Mouse (Mus musculus): Measurements from ENCODE around the gene Dync1i1. TPM values are rescaled to one million over a fixed set of nuclear protein-coding genes. Genes with fewer than 3 reads are reported as not detected.
"Not testable (repeated sequence)": the region's sequence is repeated elsewhere in the genome, so short reads cannot be mapped to it uniquely, and the experiment has no call there.

The Dync1i1 gene
- 187 and 202 TPM in 2 replicates for polyA plus RNA-seq (2012; rRNA removed)

DNA sequence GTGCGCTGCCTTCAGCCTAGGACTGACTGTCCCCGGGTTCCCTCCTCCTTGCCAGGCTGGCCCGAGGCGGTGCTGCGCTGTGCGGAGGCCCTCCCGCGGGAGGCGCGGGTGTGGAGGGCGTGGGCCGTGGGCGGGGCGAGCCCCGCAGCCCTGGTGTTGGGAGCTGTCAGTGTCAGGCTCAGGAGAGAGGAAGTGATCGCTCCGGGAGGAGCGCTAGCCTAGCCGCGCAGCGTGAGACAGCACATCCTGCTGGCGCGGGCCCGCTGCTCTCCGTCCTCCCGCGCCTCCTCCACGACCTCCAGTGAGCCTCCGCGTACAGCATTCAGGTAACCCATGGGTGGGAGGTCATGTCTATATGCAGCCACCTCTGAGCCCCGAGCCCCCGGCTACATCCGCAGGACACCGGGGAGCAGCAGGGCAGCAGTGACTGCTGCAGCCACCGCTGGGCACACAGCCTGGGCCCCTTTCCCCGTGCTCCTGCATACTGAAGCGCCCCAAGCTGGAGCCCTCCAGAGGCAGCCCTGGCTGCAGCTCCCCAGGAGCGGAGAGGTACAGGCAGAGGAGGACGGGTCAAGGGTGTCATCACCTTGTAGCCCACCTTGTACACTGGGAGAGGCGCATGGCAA is at the start of gene Dync1i1:
Gene Dync1i1 (plus strand): TSS at position 29 of the 626 bp plus-strand sequence.
- Histone ChIP-seq H3K27ac (ENCODE audit: insufficient read depth, low read length) (peak within 1 kb of the TSS; percentile 77), H3K4me1 (ENCODE audit: control insufficient read depth, insufficient read depth, low read length) (peaks cover 5% of the 10 kb centered on the region; the same call in 1 of the 2 replicates), H3K27me3 (ENCODE audit: control insufficient read depth, insufficient read depth, low read length) (no peaks in the 10 kb centered on the region), H3K4me3 (replicated peaks; ENCODE audit: insufficient read depth, low read depth, low read length) (peak within 1 kb of the TSS; percentile 78)
- TF ChIP-seq CTCF (IDR thresholded peaks at IDR 0.05; ENCODE audit: borderline replicate concordance, insufficient read depth, low read depth, low read length) (no peak), POLR2A (IDR thresholded peaks at IDR 0.05; ENCODE audit: borderline replicate concordance, insufficient read depth, low read length) (peak; percentile 67; the same call in 1 of the 2 replicates)
- peak; percentile 86 to 90 for DNase-seq
- WGBS: under 1% methylated on average over 40 of the region's 40 CpGs

DNA sequence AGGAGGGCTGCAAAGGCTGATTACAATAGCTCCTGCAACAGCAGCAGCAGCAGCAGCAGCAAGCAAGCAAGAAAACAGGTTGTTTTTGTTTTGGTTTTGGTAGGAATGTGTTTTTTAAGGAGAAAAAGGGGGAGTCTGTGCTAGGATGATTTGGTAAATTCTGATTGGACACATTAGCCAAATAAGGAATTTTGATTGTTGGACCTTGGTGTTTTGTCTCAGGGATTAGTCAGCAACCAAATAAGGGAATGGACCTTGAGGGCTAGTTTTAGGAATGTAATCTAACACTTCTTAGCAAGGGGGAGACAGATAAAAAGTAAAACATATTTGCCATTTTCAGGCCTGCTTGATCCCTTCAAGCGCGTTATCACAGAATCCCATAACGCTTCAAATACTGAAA is 45.7 kb upstream of the Dync1i1 start:
- no peaks in the 10 kb centered on the region for H3K4me1 ChIP-seq (ENCODE audit: control insufficient read depth, insufficient read depth, low read length)
- no peaks in the 10 kb centered on the region; the same call in 1 of the 2 replicates for H3K27me3 ChIP-seq (ENCODE audit: control insufficient read depth, insufficient read depth, low read length)
- 96% methylated on average over 3 of the region's 3 CpGs for WGBS
- no peak for TF ChIP-seq CTCF (IDR thresholded peaks at IDR 0.05; ENCODE audit: borderline replicate concordance, insufficient read depth, low read depth, low read length)
- no peak for TF ChIP-seq POLR2A (IDR thresholded peaks at IDR 0.05; ENCODE audit: borderline replicate concordance, insufficient read depth, low read length)
- no peak overlapping the region for H3K4me3 ChIP-seq (replicated peaks; ENCODE audit: insufficient read depth, low read depth, low read length)
- DNase-seq: no peak
- H3K27ac ChIP-seq (ENCODE audit: insufficient read depth, low read length): no peak overlapping the region

DNA sequence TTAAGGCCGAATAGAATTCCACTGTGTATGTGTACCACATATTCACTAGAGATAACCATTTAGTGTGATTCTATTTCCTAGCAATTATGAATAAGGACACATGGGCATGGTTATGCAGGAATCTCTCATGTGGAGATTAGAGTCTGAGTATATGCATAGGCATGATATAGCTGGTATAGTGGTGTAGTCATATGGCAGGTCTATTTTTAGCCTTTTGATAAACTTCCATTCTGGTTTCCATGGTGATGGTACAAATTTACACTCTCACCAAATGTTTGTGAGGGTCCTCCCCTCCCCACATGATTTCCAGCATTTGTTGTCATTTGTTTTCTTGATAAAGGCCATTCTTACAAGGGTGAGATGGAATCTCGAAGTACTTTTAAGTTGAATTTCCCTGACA is 23.6 kb upstream of the Dync1i1 start:
- TF ChIP-seq POLR2A (IDR thresholded peaks at IDR 0.05; ENCODE audit: borderline replicate concordance, insufficient read depth, low read length) (no peak), CTCF (IDR thresholded peaks at IDR 0.05; ENCODE audit: borderline replicate concordance, insufficient read depth, low read depth, low read length) (no peak)
- Histone ChIP-seq H3K4me1 (ENCODE audit: control insufficient read depth, insufficient read depth, low read length) (no peaks in the 10 kb centered on the region), H3K27me3 (ENCODE audit: control insufficient read depth, insufficient read depth, low read length) (no peaks in the 10 kb centered on the region), H3K4me3 (replicated peaks; ENCODE audit: insufficient read depth, low read depth, low read length) (no peak overlapping the region), H3K27ac (ENCODE audit: insufficient read depth, low read length) (no peak overlapping the region)
- no peak for DNase-seq
- WGBS: 87% methylated on average over 2 of the region's 2 CpGs

DNA sequence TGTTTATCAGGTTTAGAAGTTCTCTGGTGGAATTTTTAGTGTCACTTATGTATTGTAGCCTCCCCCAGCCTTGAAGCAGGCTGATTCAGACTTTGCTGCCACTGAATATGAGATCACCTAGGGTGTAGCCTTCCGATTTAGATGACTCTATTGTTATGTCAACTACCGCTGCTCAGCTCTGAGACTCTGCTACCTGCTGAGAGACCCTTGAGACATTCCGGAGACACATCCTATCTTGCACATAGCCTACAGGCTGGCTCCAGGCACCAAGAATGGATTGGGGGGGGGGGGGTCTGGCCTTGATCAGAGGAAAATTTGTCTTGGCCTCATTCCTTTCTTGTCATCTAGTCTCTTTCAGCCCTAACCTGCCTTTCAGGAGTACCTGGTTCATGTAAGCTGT is 17.5 kb upstream of the Dync1i1 start:
- WGBS: 47% methylated on average over 3 of the region's 3 CpGs
- not testable (repeated sequence) for H3K4me3 ChIP-seq (replicated peaks; ENCODE audit: insufficient read depth, low read depth, low read length); DNase-seq; H3K27me3 ChIP-seq (ENCODE audit: control insufficient read depth, insufficient read depth, low read length); H3K4me1 ChIP-seq (ENCODE audit: control insufficient read depth, insufficient read depth, low read length); H3K27ac ChIP-seq (ENCODE audit: insufficient read depth, low read length)

DNA sequence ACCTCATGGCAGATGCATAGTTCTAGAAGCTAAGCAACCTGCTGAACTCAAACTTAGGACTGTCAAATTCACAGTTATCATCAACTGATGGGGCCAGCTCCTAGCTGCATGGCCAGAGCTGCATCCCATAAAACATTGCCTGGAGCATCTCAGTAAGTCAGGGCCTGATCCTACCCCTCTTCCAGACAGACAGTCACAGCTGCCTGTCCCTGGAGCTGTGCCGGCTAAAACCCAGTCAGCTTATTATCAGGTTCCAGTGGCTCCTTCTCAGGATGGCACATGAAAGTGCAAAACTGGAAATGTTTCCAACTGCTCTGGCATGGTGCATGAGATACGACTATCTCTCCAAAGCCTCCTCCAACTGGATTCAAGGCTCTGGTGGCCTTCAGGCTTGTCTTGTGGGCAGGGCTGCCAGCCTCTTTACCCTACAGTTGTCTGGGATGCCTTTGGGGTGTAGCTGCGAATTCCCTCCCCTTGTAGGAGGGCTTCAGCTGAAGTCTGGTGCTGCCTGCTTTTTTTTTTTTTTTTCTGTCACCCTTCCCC is 15.3 kb upstream of the Dync1i1 start:
- Histone ChIP-seq H3K27me3 (ENCODE audit: control insufficient read depth, insufficient read depth, low read length) (no peaks in the 10 kb centered on the region), H3K4me3 (replicated peaks; ENCODE audit: insufficient read depth, low read depth, low read length) (no peak overlapping the region), H3K27ac (ENCODE audit: insufficient read depth, low read length) (no peak overlapping the region), H3K4me1 (ENCODE audit: control insufficient read depth, insufficient read depth, low read length) (no peaks in the 10 kb centered on the region; the same call in 1 of the 2 replicates)
- TF ChIP-seq CTCF (IDR thresholded peaks at IDR 0.05; ENCODE audit: borderline replicate concordance, insufficient read depth, low read depth, low read length): no peak
- no peak for TF ChIP-seq POLR2A (IDR thresholded peaks at IDR 0.05; ENCODE audit: borderline replicate concordance, insufficient read depth, low read length)
- DNase-seq: no peak
- 59% methylated on average over 3 of the region's 3 CpGs for WGBS

DNA sequence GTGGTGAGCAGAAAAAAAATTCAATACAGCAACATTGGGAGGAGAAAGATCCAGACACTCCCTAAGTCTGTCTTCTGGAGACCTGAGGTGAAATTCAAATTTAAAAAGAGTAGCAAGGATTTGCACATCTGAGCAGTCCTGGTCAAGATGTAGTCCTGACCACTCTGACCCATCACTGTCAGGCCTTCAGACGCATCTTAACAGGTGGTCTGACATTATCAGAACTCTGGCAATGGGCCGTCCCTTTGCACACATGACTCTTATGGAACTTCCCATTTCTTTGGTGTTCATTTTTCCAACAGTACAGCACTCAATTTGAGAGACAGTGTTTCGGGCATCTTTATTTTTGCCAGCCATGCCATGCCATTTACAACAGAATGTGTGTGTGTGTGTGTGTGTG is 12.8 kb upstream of the Dync1i1 start:
- no peak for TF ChIP-seq CTCF (IDR thresholded peaks at IDR 0.05; ENCODE audit: borderline replicate concordance, insufficient read depth, low read depth, low read length)
- no peak for TF ChIP-seq POLR2A (IDR thresholded peaks at IDR 0.05; ENCODE audit: borderline replicate concordance, insufficient read depth, low read length)
- Histone ChIP-seq H3K4me1 (ENCODE audit: control insufficient read depth, insufficient read depth, low read length) (no peaks in the 10 kb centered on the region; the same call in 1 of the 2 replicates), H3K4me3 (replicated peaks; ENCODE audit: insufficient read depth, low read depth, low read length) (no peak overlapping the region), H3K27ac (ENCODE audit: insufficient read depth, low read length) (no peak overlapping the region), H3K27me3 (ENCODE audit: control insufficient read depth, insufficient read depth, low read length) (no peaks in the 10 kb centered on the region)
- DNase-seq: no peak
- 96% methylated on average over 3 of the region's 3 CpGs for WGBS

DNA sequence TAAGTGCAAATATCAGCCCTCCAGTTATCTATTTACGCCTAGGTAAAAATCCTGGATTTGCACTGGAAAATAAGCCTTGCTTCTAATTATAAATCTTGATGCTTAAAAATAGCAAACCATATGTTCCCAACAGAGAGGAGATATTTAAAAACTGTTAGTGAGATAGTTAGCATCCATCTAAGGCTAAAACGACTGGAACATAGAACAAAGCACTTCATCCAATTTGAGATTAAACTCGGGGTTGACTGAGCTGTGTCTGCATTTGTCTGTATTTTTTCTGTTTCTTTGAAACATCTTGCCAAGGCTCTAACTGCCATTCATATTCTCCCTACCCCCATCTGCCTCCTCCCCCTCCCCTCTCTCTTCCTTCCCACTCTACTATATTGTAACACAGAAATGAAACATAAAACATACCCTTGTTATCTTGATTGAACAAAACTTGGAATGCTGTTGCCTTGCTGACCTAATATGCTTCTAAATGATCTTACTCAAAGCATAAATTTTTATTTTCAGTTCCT is 10.3 kb upstream of the Dync1i1 start:
- no peak overlapping the region for H3K27ac ChIP-seq (ENCODE audit: insufficient read depth, low read length)
- H3K4me3 ChIP-seq (replicated peaks; ENCODE audit: insufficient read depth, low read depth, low read length): no peak overlapping the region
- no peaks in the 10 kb centered on the region for H3K27me3 ChIP-seq (ENCODE audit: control insufficient read depth, insufficient read depth, low read length)
- no peaks in the 10 kb centered on the region; the same call in 1 of the 2 replicates for H3K4me1 ChIP-seq (ENCODE audit: control insufficient read depth, insufficient read depth, low read length)
- no peak for TF ChIP-seq CTCF (IDR thresholded peaks at IDR 0.05; ENCODE audit: borderline replicate concordance, insufficient read depth, low read depth, low read length)
- no peak for TF ChIP-seq POLR2A (IDR thresholded peaks at IDR 0.05; ENCODE audit: borderline replicate concordance, insufficient read depth, low read length)
- DNase-seq: no peak
- WGBS: 10% methylated on average over 3 of the region's 3 CpGs

DNA sequence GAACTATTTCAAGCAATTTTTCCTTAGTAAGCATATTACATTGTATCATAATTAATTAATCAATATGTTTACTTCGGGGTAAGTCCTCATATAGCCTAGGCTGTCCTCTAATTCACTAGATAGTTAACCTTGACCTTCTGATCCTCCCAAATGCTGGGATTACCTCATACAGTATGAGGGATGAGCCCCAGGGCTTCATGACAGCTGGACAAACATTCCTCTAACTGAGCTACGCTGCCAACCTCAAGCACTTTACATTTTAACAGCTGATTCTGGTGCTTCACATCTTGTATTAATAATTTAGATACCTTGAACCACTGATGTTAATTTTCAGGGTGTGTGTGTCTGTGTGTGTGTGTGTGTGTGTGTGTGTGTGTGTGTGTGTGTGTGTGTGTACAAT is 6.5 kb upstream of the Dync1i1 start:
- H3K27me3 ChIP-seq (ENCODE audit: control insufficient read depth, insufficient read depth, low read length): no peaks in the 10 kb centered on the region
- no peak overlapping the region for H3K4me3 ChIP-seq (replicated peaks; ENCODE audit: insufficient read depth, low read depth, low read length)
- no peak overlapping the region for H3K27ac ChIP-seq (ENCODE audit: insufficient read depth, low read length)
- TF ChIP-seq POLR2A (IDR thresholded peaks at IDR 0.05; ENCODE audit: borderline replicate concordance, insufficient read depth, low read length): no peak
- TF ChIP-seq CTCF (IDR thresholded peaks at IDR 0.05; ENCODE audit: borderline replicate concordance, insufficient read depth, low read depth, low read length): no peak
- no peaks in the 10 kb centered on the region; the same call in 1 of the 2 replicates for H3K4me1 ChIP-seq (ENCODE audit: control insufficient read depth, insufficient read depth, low read length)
- DNase-seq: no peak
- WGBS: 88% methylated on average over 2 of the region's 2 CpGs

DNA sequence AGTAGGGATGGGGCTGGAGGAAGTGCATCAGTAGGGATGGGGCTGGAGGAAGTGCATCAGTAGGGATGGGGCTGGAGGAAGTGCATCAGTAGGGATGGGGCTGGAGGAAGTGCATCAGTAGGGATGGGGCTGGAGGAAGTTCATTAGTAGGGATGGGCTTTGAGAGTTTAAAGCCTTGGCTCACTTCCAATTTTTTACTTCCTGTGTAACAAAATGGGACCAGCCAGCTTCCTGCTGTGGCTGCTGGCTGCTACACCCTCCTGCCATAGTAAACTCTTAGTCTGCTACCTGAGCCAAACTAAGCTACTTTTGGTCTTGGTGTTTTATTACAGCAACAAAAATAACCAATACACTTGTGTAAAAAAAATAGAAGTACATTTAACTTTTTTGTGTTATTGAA is 4.7 kb upstream of the Dync1i1 start:
- H3K4me3 ChIP-seq (replicated peaks; ENCODE audit: insufficient read depth, low read depth, low read length); DNase-seq; H3K27me3 ChIP-seq (ENCODE audit: control insufficient read depth, insufficient read depth, low read length); H3K27ac ChIP-seq (ENCODE audit: insufficient read depth, low read length); H3K4me1 ChIP-seq (ENCODE audit: control insufficient read depth, insufficient read depth, low read length): not testable (repeated sequence)

Measured in cerebellum, adult 2 months (tissue).